Mouse (Mus musculus) heart, postnatal 0 days (tissue): Measurements from ENCODE around the gene Rara. TPM values are rescaled to one million over a fixed set of nuclear protein-coding genes. Genes with fewer than 3 reads are reported as not detected.
A peak's percentile ranks its signal among the peaks of the same experiment; 100 is the strongest.
"Not testable (repeated sequence)": the region's sequence is repeated elsewhere in the genome, so short reads cannot be mapped to it uniquely, and the experiment has no call there.

Source experiments
- ATAC-seq: fragments of 200-750 bp; cut with Nextera tagmentation; 2 replicates; pipeline ENCODE4 v1.8.0; 2017; ENCODE audit warnings: low read depth, moderate number of reproducible peaks, moderate library complexity; ENCODE audit not compliant: insufficient read depth
- DNase-seq: peaks from one replicate; pipeline ENCODE4 v3.0.0-alpha.2; 2016; ENCODE audit warnings: low spot score
- H3K27ac ChIP-seq: fragments of 300-500 bp; sonication (generic); 2 replicates; pipeline ENCODE4 v1.5.1; 2014; ENCODE audit warnings: low read depth, mild to moderate bottlenecking
- H3K27me3 ChIP-seq: fragments of 300-500 bp; sonication (generic); 2 replicates; pipeline ENCODE4 v1.6.1; 2014; ENCODE audit warnings: low read length, mixed read lengths; ENCODE audit not compliant: control insufficient read depth, insufficient read depth
- H3K36me3 ChIP-seq: fragments of 300-500 bp; sonication (generic); replicated peaks from 2 replicates; pipeline ENCODE4 v1.6.1; 2014; ENCODE audit warnings: low read length, mixed read lengths; ENCODE audit not compliant: control insufficient read depth, insufficient read depth
- H3K4me1 ChIP-seq: fragments of 300-500 bp; sonication (generic); 2 replicates; pipeline ENCODE4 v1.6.1; 2014; ENCODE audit warnings: antibody characterized with exemption; ENCODE audit not compliant: control insufficient read depth, insufficient read depth
- H3K4me2 ChIP-seq: fragments of 300-500 bp; sonication (generic); 2 replicates; pipeline ENCODE4 v1.6.1; 2014; ENCODE audit warnings: low read depth, mild to moderate bottlenecking, low read length, moderate library complexity
- H3K4me3 ChIP-seq: fragments of 300-500 bp; sonication (generic); 2 replicates; pipeline ENCODE4 v1.5.1; 2014; ENCODE audit warnings: low read depth, low read length
- H3K9ac ChIP-seq: fragments of 300-500 bp; sonication (generic); replicated peaks from 2 replicates; pipeline ENCODE4 v1.6.1; 2014; ENCODE audit warnings: low read depth, low read length, mixed read lengths
- H3K9me3 ChIP-seq: fragments of 300-500 bp; sonication (generic); replicated peaks from 2 replicates; pipeline ENCODE4 v1.6.1; 2016; ENCODE audit warnings: low read length; ENCODE audit not compliant: control insufficient read depth
- CTCF ChIP-seq: IDR thresholded peaks from 2 replicates; pipeline ENCODE4 v1.5.1; 2016; ENCODE audit warnings: antibody characterized with exemption, control low read depth, low read depth
- EP300 ChIP-seq: IDR thresholded peaks from 2 replicates; pipeline ENCODE4 v1.6.1; 2016; ENCODE audit warnings: antibody characterized with exemption, low read depth
- WGBS: fragments of 180-500 bp; shearing (Covaris S2); extraction: QIAGEN DNeasy Blood & Tissue Kit; methylation state at CpG from one replicate; pipeline ENCODE4 v1.1.7; 2014; 5-methylcytosine and 5-hydroxymethylcytosine counted together
- polyA plus RNA-seq: library from polyadenylated mRNA; unstranded; fragments of >200 nt; fragmentation: Nextera tagmentation; extraction: Ambion mirVana; gene quantifications from 2 replicates; pipeline ENCODE4 v1.2.1, GENCODE M21; 2015
- total RNA-seq: library from RNA; depleted of rRNA; stranded (reverse); fragments of >200 nt; gene quantifications from 2 replicates; pipeline ENCODE4 v1.2.3, GENCODE M21; 2014; ENCODE audit warnings: low replicate concordance

Rara gene
- total and polyA plus RNA-seq, 2 experiments from 2014 or later, result 15.8 to 24.0 TPM

DNA sequence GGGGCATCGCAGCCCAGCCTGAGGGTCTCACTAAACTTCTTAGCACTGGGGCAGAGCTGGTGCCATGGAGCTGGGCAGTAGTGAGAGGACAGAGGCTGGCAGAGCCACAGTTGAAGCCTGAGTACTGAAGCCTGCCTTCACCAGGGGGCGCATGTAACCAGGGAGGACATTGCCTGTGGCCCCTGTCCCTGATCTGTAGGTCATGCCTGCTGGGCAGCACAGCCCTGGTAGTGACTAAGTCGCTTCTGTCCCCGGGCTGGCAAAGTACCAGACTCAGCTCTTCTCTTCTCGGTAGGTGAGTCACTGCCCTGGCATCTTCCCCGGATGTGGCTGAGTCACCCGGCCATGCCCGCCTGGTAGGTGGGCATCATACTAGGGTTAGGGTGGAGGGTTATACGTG lies 5.5 kb downstream of the Rara start:
- Histone ChIP-seq H3K36me3 (no peaks in the 10 kb centered on the region), H3K4me2 (peak overlapping the region; percentile 28), H3K27ac (peak overlapping the region; percentile 95), H3K9ac (no peak overlapping the region), H3K9me3 (no peaks in the 10 kb centered on the region), H3K4me3 (no peak overlapping the region), H3K27me3 (no peaks in the 10 kb centered on the region), H3K4me1 (peaks cover 76% of the 10 kb centered on the region)
- WGBS, result 22% methylated on average over 9 of the region's 9 CpGs
- TF ChIP-seq CTCF (peak; percentile 64), EP300 (no peak)
- DNase-seq, result peak; percentile 66
- peak; percentile 3; the same call in 1 of the 2 replicates for ATAC-seq

DNA sequence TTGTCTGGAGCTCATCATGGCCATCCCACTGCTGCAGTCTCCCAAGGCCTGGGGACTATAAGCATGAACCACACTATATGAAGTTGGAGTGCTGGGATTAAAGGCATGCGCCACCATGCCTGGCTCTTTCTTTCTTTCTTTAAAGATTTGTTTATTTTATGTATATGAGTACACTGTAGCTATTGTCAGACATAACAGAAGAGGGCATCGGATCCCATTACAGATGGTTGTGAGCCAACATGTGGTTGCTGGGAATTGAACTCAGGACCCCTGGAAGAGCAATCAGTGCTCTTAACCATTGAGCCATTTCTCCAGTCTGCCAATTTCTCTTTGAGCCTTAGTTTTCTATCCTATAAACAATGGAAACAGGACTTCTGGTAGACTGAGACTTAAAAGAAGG lies 6.2 kb downstream of the Rara start:
- ATAC-seq, H3K27me3 ChIP-seq, H3K4me3 ChIP-seq, H3K9ac ChIP-seq, DNase-seq, H3K4me2 ChIP-seq, H3K9me3 ChIP-seq, H3K36me3 ChIP-seq: not testable (repeated sequence)
- peaks cover 76% of the 10 kb centered on the region for H3K4me1 ChIP-seq
- H3K27ac ChIP-seq, result peak overlapping the region; percentile 95
- 91% methylated on average over 2 of the region's 2 CpGs for WGBS

- TF ChIP-seq EP300 (no peak), CTCF (no peak)
- Histone ChIP-seq H3K4me2 (no peak overlapping the region), H3K27ac (no peak overlapping the region; the same call in 1 of the 2 replicates), H3K9me3 (no peaks in the 10 kb centered on the region), H3K4me3 (no peak overlapping the region), H3K9ac (no peak overlapping the region), H3K27me3 (no peaks in the 10 kb centered on the region), H3K4me1 (peaks cover 76% of the 10 kb centered on the region), H3K36me3 (no peaks in the 10 kb centered on the region)
- DNase-seq (no peak), ATAC-seq (no peak)
- 85% methylated on average over 3 of the region's 3 CpGs for WGBS
These were observed 6.7 kb downstream of the Rara start for GRCm38 (mm10) chr11:98934367-98934766.

GRCm38 (mm10) chr11:98935123-98935522 lies 7.5 kb downstream of the Rara start:
- Histone ChIP-seq H3K36me3 (no peaks in the 10 kb centered on the region), H3K9me3 (no peaks in the 10 kb centered on the region), H3K4me1 (peaks cover 76% of the 10 kb centered on the region), H3K4me3 (no peak overlapping the region), H3K4me2 (no peak overlapping the region), H3K27me3 (no peaks in the 10 kb centered on the region), H3K27ac (peak overlapping the region; percentile 93; the same call in 1 of the 2 replicates), H3K9ac (no peak overlapping the region)
- ATAC-seq (no peak), DNase-seq (no peak)
- TF ChIP-seq EP300 (no peak), CTCF (no peak)
- 92% methylated on average over 3 of the region's 3 CpGs for WGBS

- ATAC-seq (peak; percentile 50), DNase-seq (peak; percentile 76)
- TF ChIP-seq EP300 (peak; percentile 61; the same call in 1 of the 2 replicates), CTCF (no peak)
- Histone ChIP-seq H3K9ac (peak overlapping the region; percentile 83), H3K27ac (peak overlapping the region; percentile 93), H3K4me3 (peak overlapping the region; percentile 87), H3K36me3 (no peaks in the 10 kb centered on the region), H3K9me3 (no peaks in the 10 kb centered on the region), H3K4me2 (peak overlapping the region; percentile 82), H3K4me1 (peaks cover 74% of the 10 kb centered on the region), H3K27me3 (no peaks in the 10 kb centered on the region)
- under 1% methylated on average over 26 of the region's 29 CpGs for WGBS
These were observed 8.6 kb downstream of the Rara start for GRCm38 (mm10) chr11:98936170-98936569.
